Mouse (Mus musculus): ENCODE measurements around the gene Dlgap4.

GRCm38 (mm10) chr2:156627917-156628316 lies 14.4 kb downstream of the Dlgap4 start:
- no peak for TF ChIP-seq CTCF (IDR thresholded peaks at IDR 0.05; ENCODE audit: control insufficient read depth, insufficient read depth, low read length)
- TF ChIP-seq POLR2A (IDR thresholded peaks at IDR 0.05; ENCODE audit: borderline replicate concordance, control insufficient read depth, low read depth, low read length) = no peak

Measured in bone marrow, adult 2 months (tissue).